Mouse (Mus musculus) kidney, adult 2 months (tissue): ENCODE data around the gene Pifo.

ENCODE experiments used
- CTCF ChIP-seq: fragments of 200-500 bp; conservative IDR thresholded peaks from 2 replicates; pipeline ENCODE4 v1.5.1; 2011; ENCODE audit warnings: low read depth, mild to moderate bottlenecking, control low read depth, low read length, moderate library complexity, mixed read lengths; ENCODE audit not compliant: insufficient read depth, insufficient read length
- POLR2A ChIP-seq: fragments of 200-500 bp; IDR thresholded peaks from one replicate; pipeline ENCODE4 v1.6.1; 2011; ENCODE audit warnings: low read depth, low read length, control low read depth

- TF ChIP-seq CTCF, result no peak
- no peak for TF ChIP-seq POLR2A
Observed at GRCm38 (mm10) chr3:106051896-106052295, 37.5 kb upstream of the Pifo start.
